Mouse (Mus musculus) erythroblast, embryonic 14.5 days (primary cell): ENCODE measurements around the gene Musk. TPM values are rescaled to one million over a fixed set of nuclear protein-coding genes. Genes with fewer than 3 reads are reported as not detected.

Experiments used
- H3K27me3 ChIP-seq: 2 replicates; pipeline ENCODE4 v1.6.1; 2012; ENCODE audit warnings: inconsistent platforms; ENCODE audit not compliant: control insufficient read depth
- H3K36me3 ChIP-seq: 2 replicates; pipeline ENCODE4 v1.6.1; 2012; ENCODE audit warnings: mild to moderate bottlenecking, inconsistent platforms; ENCODE audit not compliant: control insufficient read depth
- H3K4me1 ChIP-seq: 2 replicates; pipeline ENCODE4 v1.6.1; 2012; ENCODE audit warnings: inconsistent platforms; ENCODE audit not compliant: control insufficient read depth
- H3K4me3 ChIP-seq: replicated peaks from 2 replicates; pipeline ENCODE3; 2012; ENCODE audit warnings: moderate library complexity, mild to moderate bottlenecking, inconsistent platforms
- H3K9me3 ChIP-seq: 2 replicates; pipeline ENCODE4 v1.6.1; 2012; ENCODE audit warnings: low read length, inconsistent platforms, mixed read lengths; ENCODE audit not compliant: control insufficient read depth
- GATA1 ChIP-seq: IDR thresholded peaks from 2 replicates; pipeline ENCODE4 v1.6.1; 2012; ENCODE audit warnings: low read length, inconsistent platforms, mixed read lengths
- TAL1 ChIP-seq: IDR thresholded peaks from 3 replicates; pipeline ENCODE4 v1.6.1; 2012; ENCODE audit warnings: low read length, inconsistent platforms, mixed read lengths
- polyA plus RNA-seq: library from polyadenylated mRNA; stranded (reverse); fragments of >175 nt; gene quantifications from 2 replicates; pipeline ENCODE4 v1.2.3, GENCODE M21; 2012

Musk gene
- polyA plus RNA-seq, 1 experiment = not detected

- H3K4me3 ChIP-seq = no peak overlapping the region
- TF ChIP-seq GATA1 (no peak), TAL1 (no peak)
- H3K36me3 ChIP-seq = no peaks in the 10 kb centered on the region
- H3K9me3 ChIP-seq = no peaks in the 10 kb centered on the region
- no peaks in the 10 kb centered on the region for H3K27me3 ChIP-seq
- no peaks in the 10 kb centered on the region for H3K4me1 ChIP-seq
Measured at GRCm38 (mm10) chr4:58304564-58304963, 18.8 kb downstream of the Musk start.

- Histone ChIP-seq H3K36me3 (no peaks in the 10 kb centered on the region), H3K27me3 (no peaks in the 10 kb centered on the region), H3K9me3 (no peaks in the 10 kb centered on the region), H3K4me1 (no peaks in the 10 kb centered on the region), H3K4me3 (no peak overlapping the region)
- TF ChIP-seq GATA1 (no peak), TAL1 (no peak)
Measured at GRCm38 (mm10) chr4:58307421-58307820, 21.7 kb downstream of the Musk start.

GRCm38 (mm10) chr4:58313344-58313743 lies 27.6 kb downstream of the Musk start:
- Histone ChIP-seq H3K36me3 (no peaks in the 10 kb centered on the region), H3K27me3 (no peaks in the 10 kb centered on the region), H3K4me3 (no peak overlapping the region), H3K9me3 (no peaks in the 10 kb centered on the region), H3K4me1 (no peaks in the 10 kb centered on the region)
- TF ChIP-seq TAL1 = no peak

- no peaks in the 10 kb centered on the region for H3K27me3 ChIP-seq
- no peaks in the 10 kb centered on the region for H3K4me1 ChIP-seq
- H3K36me3 ChIP-seq = no peaks in the 10 kb centered on the region
- no peaks in the 10 kb centered on the region for H3K9me3 ChIP-seq
- TF ChIP-seq GATA1 (no peak), TAL1 (no peak)
- H3K4me3 ChIP-seq = no peak overlapping the region
Measured at GRCm38 (mm10) chr4:58314942-58315508, 29.3 kb downstream of the Musk start.

- Histone ChIP-seq H3K9me3 (no peaks in the 10 kb centered on the region), H3K36me3 (no peaks in the 10 kb centered on the region), H3K4me3 (no peak overlapping the region), H3K27me3 (no peaks in the 10 kb centered on the region), H3K4me1 (no peaks in the 10 kb centered on the region)
- TF ChIP-seq TAL1 (no peak), GATA1 (no peak)
Measured at GRCm38 (mm10) chr4:58317536-58317935, 31.8 kb downstream of the Musk start.

- Histone ChIP-seq H3K4me1 (no peaks in the 10 kb centered on the region), H3K27me3 (no peaks in the 10 kb centered on the region), H3K9me3 (no peaks in the 10 kb centered on the region), H3K4me3 (no peak overlapping the region), H3K36me3 (no peaks in the 10 kb centered on the region)
- TF ChIP-seq TAL1 (no peak), GATA1 (no peak)
Measured at GRCm38 (mm10) chr4:58320293-58320692, 34.5 kb downstream of the Musk start.

GRCm38 (mm10) chr4:58326746-58327145 lies 41.0 kb downstream of the Musk start:
- H3K4me1 ChIP-seq = no peaks in the 10 kb centered on the region
- no peaks in the 10 kb centered on the region for H3K36me3 ChIP-seq
- TF ChIP-seq TAL1 (no peak), GATA1 (no peak)
- no peaks in the 10 kb centered on the region for H3K27me3 ChIP-seq
- no peak overlapping the region for H3K4me3 ChIP-seq
- H3K9me3 ChIP-seq = no peaks in the 10 kb centered on the region

- TF ChIP-seq GATA1 (no peak), TAL1 (no peak)
- Histone ChIP-seq H3K4me1 (no peaks in the 10 kb centered on the region), H3K9me3 (no peaks in the 10 kb centered on the region; the same call in 1 of the 2 replicates), H3K4me3 (no peak overlapping the region), H3K27me3 (no peaks in the 10 kb centered on the region), H3K36me3 (no peaks in the 10 kb centered on the region)
Measured at GRCm38 (mm10) chr4:58328231-58328630, 42.5 kb downstream of the Musk start.

- Histone ChIP-seq H3K4me3 (no peak overlapping the region), H3K4me1 (no peaks in the 10 kb centered on the region), H3K36me3 (no peaks in the 10 kb centered on the region), H3K27me3 (no peaks in the 10 kb centered on the region), H3K9me3 (peaks cover 4% of the 10 kb centered on the region; the same call in 1 of the 2 replicates)
- TF ChIP-seq TAL1 = no peak
- no peak for TF ChIP-seq GATA1
Measured at GRCm38 (mm10) chr4:58330016-58330415, 44.3 kb downstream of the Musk start.
